Mouse (Mus musculus) urinary bladder, postnatal 25 days (tissue): ENCODE results near the gene Olfr410.
A peak's percentile ranks its signal among the peaks of the same experiment; 100 is the strongest.

Experiments used
- DNase-seq: peaks from one replicate; pipeline ENCODE4 v3.0.0; 2022; ENCODE audit warnings: low spot score

Gene Olfr410

GRCm38 (mm10) chr11:74337931-74338330 lies at the start of gene Olfr410:
TSS of gene Olfr410 (minus strand) at chr11:74338031.
- DNase-seq = no peak

GRCm38 (mm10) chr11:74387203-74387602 lies 49.4 kb upstream of the Olfr410 start:
- DNase-seq = no peak

GRCm38 (mm10) chr11:74385674-74386073 lies 47.8 kb upstream of the Olfr410 start:
- no peak for DNase-seq

- no peak for DNase-seq
Observed at GRCm38 (mm10) chr11:74379166-74379873, 41.5 kb upstream of the Olfr410 start.

GRCm38 (mm10) chr11:74376847-74377246 lies 39.0 kb upstream of the Olfr410 start:
- DNase-seq = peak; percentile 24

DNA sequence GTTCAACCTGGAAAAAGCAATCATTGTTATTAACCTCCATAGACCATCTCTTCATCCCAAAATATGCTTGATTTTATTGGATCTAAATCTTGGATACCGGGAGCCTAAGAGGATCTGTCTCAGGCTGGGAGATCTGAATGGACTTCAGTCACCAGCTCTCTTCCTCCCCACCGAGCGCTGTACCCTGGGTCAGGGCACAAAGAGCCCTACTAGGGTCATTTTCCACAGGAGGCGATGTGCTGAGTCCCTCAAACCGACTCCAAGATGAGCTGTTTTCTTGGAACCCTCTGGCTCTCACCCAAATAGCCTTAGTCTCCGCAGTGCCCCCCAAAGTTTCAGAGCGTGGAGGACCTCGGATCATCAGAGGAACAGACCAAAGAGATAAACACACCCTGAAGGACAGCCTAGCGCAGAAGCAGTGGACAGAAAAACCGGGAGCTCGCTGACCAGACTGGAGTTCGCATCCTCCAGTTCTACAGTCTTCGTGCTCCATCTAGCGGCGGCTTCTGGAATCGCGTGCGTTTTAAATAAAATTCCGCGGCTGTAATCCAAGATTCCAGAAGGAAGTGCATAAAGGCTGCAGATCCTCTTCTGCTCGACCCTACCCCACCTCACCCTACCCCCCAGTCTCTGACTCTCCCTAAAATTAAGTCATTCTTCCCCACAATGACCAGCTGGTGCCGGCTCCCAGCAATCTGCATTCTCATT lies 33.7 kb upstream of the Olfr410 start:
- peak; percentile 75 for DNase-seq

DNA sequence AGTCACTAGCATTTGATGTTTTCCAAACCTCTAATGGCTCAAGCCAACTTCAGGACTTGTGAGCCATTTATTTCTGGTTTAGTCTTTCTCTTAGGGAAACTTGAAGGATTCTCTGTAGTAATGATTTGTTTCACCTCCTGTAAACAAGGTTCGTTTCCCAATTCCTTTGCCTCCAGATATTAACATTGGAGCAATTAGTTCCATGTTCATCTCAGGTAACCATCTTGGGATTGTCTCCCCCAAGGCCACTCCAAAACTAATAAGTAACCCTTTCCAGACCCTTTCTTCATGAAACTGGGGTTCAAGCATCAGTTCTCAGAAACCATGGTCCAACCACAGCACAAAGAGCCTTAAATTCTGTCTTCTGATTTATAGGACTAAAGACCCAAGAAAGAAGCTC lies 23.9 kb upstream of the Olfr410 start, which contains the start of gene Olfr412:
Gene Olfr412, plus strand, starts transcription at position 301 of the 400 bp plus-strand sequence.
- DNase-seq = no peak

DNA sequence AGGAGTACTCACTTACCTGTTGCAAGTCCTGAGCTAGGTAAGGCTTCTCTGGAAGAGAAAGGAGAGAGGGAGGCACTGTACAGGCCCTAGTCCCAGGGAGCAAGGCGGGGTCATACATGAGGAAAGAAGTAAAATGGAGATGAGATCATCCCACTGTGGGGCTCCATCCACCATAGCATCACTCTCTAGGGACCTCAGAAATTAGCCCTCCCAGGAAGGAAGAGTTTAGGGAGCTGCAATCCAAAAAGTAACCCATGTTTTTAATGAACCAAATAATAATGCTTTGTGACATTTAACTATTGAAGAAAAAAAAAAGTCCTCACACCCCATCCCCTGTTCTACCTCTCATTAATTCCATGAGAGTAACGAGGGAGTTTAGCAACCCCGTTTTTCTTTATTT lies 14.7 kb upstream of the Olfr410 start, which contains the start of gene Olfr411:
Gene Olfr411, minus strand, starts transcription at position 101 of the 400 bp plus-strand sequence.
- no peak for DNase-seq

DNA sequence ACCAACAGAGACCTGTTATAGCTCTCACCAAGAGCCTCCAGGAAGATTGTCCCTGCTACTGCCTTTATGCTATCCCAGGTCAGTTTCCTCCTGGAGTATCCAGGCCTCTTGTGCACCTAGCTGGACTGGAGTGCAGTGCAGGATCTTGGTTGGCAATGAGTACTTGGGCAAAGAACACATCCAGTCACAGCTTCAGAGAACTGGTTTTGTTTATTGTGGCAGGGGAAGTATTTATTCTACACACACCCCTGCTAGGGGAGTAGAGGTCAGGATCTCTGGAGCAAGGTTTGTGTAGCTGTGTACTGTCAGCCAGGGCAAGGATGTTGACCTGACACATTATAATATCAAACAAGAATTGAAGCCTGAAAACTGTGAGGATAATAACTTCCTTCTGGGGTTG lies 9.1 kb downstream of the Olfr410 start:
- no peak for DNase-seq

GRCm38 (mm10) chr11:74326044-74326443 lies 11.8 kb downstream of the Olfr410 start:
- DNase-seq = no peak

- DNase-seq = no peak
Observed at GRCm38 (mm10) chr11:74287256-74287655, 50.6 kb downstream of the Olfr410 start.

DNA sequence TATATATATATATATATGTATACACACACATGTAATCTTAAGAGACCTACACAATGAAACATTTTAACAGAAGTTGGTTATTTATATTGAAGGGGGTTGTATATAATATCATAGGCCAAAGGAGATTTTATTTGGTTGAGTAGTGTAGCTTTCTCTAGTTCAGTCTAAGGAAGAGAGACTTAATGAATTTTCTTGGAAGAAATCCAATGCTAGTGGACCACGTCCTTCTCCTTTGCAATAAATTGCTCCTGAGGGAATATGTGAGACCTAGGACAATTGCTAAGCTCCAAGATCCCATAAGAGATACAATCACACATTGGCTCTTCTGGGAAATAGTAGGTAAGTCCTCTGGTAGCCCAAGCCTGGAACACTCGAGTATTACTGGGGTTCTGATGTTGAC lies 54.4 kb downstream of the Olfr410 start, which contains the start of gene Olfr59:
Gene Olfr59, plus strand, starts transcription at position 301 of the 400 bp plus-strand sequence.
- DNase-seq = no peak
